Mouse (Mus musculus): ENCODE data around the gene Sestd1.

GRCm38 (mm10) chr2:77232604-77233003, 47.8 kb downstream of the Sestd1 start:
- TF ChIP-seq CTCF (IDR thresholded peaks at IDR 0.05; ENCODE audit: low read depth, low read length) (no peak), POLR2A (IDR thresholded peaks at IDR 0.05; ENCODE audit: extremely low read depth, insufficient read depth, low read length) (no peak)

Data from liver, adult 2 months (tissue).